Mouse (Mus musculus) forebrain, embryonic 15.5 days (tissue): Measurements from ENCODE around the gene Zmynd15. TPM values are rescaled to one million over a fixed set of nuclear protein-coding genes. Genes with fewer than 3 reads are reported as not detected.
"Not testable (repeated sequence)": the region's sequence is repeated elsewhere in the genome, so short reads cannot be mapped to it uniquely, and the experiment has no call there.

Source experiments
- ATAC-seq: fragments of 200-750 bp; cut with Nextera tagmentation; replicated peaks from 2 replicates; pipeline ENCODE4 v1.8.0; 2017; ENCODE audit warnings: mild to moderate bottlenecking, moderate TSS enrichment, moderate library complexity
- H3K27ac ChIP-seq: fragments of 300-500 bp; sonication (generic); replicated peaks from 2 replicates; pipeline ENCODE4 v1.5.1; 2015; ENCODE audit warnings: mild to moderate bottlenecking, inconsistent platforms
- H3K27me3 ChIP-seq: fragments of 300-500 bp; sonication (generic); 2 replicates; pipeline ENCODE4 v1.6.1; 2015; ENCODE audit warnings: inconsistent platforms
- H3K36me3 ChIP-seq: fragments of 300-500 bp; sonication (generic); 2 replicates; pipeline ENCODE4 v1.6.1; 2015; ENCODE audit warnings: mild to moderate bottlenecking, inconsistent platforms
- H3K4me1 ChIP-seq: fragments of 300-500 bp; sonication (generic); 2 replicates; pipeline ENCODE4 v1.6.1; 2015; ENCODE audit warnings: inconsistent platforms
- H3K4me2 ChIP-seq: fragments of 300-500 bp; sonication (generic); replicated peaks from 2 replicates; pipeline ENCODE4 v1.6.1; 2015; ENCODE audit warnings: mild to moderate bottlenecking, inconsistent platforms
- H3K4me3 ChIP-seq: fragments of 300-500 bp; sonication (generic); 2 replicates; pipeline ENCODE4 v1.5.1; 2015; ENCODE audit warnings: mild to moderate bottlenecking, inconsistent platforms
- H3K9ac ChIP-seq: fragments of 300-500 bp; sonication (generic); replicated peaks from 2 replicates; pipeline ENCODE4 v1.6.1; 2015; ENCODE audit warnings: mild to moderate bottlenecking, inconsistent platforms
- H3K9me3 ChIP-seq: fragments of 300-500 bp; sonication (generic); 2 replicates; pipeline ENCODE4 v1.6.1; 2016; ENCODE audit warnings: inconsistent platforms
- WGBS: fragments of 180-500 bp; shearing (Covaris S2); methylation state at CpG from one replicate; pipeline ENCODE4 v1.1.7; 2015; ENCODE audit warnings: mixed read lengths; 5-methylcytosine and 5-hydroxymethylcytosine counted together
- polyA plus RNA-seq: library from polyadenylated mRNA; unstranded; fragments of >200 nt; fragmentation: Nextera tagmentation; extraction: Ambion mirVana; gene quantifications from 2 replicates; pipeline ENCODE4 v1.2.1, GENCODE M21; 2015

Zmynd15 gene
- polyA plus RNA-seq, 1 experiment from 2014 or later: 0.52 TPM

GRCm38 (mm10) chr11:70451797-70452498 is 7.3 kb upstream of the Zmynd15 start, which contains the start of gene Med11:
Med11 (plus strand) TSS chr11:70451919.
- Histone ChIP-seq H3K4me3 (peak within 1 kb of the TSS; percentile 81), H3K4me1 (peaks cover 19% of the 10 kb centered on the region), H3K27ac (peak within 1 kb of the TSS; percentile 98), H3K9me3 (no peaks in the 10 kb centered on the region), H3K36me3 (peaks cover 3% of the 10 kb centered on the region; the same call in 1 of the 2 replicates), H3K9ac (peak within 1 kb of the TSS; percentile 88), H3K4me2 (peak within 1 kb of the TSS; percentile 55), H3K27me3 (no peaks in the 10 kb centered on the region)
- WGBS: under 1% methylated on average over 46 of the region's 46 CpGs
- ATAC-seq: peak; percentile 97

GRCm38 (mm10) chr11:70453261-70454044 is 5.8 kb upstream of the Zmynd15 start:
- Histone ChIP-seq H3K27me3 (peaks cover 1% of the 10 kb centered on the region), H3K9ac (no peak overlapping the region), H3K36me3 (peaks cover 3% of the 10 kb centered on the region; the same call in 1 of the 2 replicates), H3K4me2 (peak overlapping the region; percentile 55), H3K9me3 (no peaks in the 10 kb centered on the region), H3K4me3 (no peak overlapping the region), H3K4me1 (peaks cover 19% of the 10 kb centered on the region), H3K27ac (no peak overlapping the region)
- 95% methylated on average over 9 of the region's 9 CpGs for WGBS
- no peak for ATAC-seq

- H3K36me3 ChIP-seq: no peaks in the 10 kb centered on the region
- peak within 1 kb of the TSS; percentile 74 for H3K4me2 ChIP-seq
- peak within 1 kb of the TSS; percentile 36 for H3K9ac ChIP-seq
- 5% methylated on average over 30 of the region's 30 CpGs for WGBS
- H3K9me3 ChIP-seq: no peaks in the 10 kb centered on the region
- H3K4me3 ChIP-seq: peak within 1 kb of the TSS; percentile 40
- ATAC-seq: no peak
- peaks cover 35% of the 10 kb centered on the region for H3K27me3 ChIP-seq
- peaks cover 10% of the 10 kb centered on the region for H3K4me1 ChIP-seq
- H3K27ac ChIP-seq: no peak within 1 kb of the TSS
Measured at GRCm38 (mm10) chr11:70459601-70460101, 418 bp downstream of the Zmynd15 start, which contains the start of gene Cxcl16. Cxcl16 (minus strand) TSS chr11:70459984.

- Histone ChIP-seq H3K27ac (no peak overlapping the region), H3K36me3 (no peaks in the 10 kb centered on the region), H3K4me2 (no peak overlapping the region), H3K9me3 (no peaks in the 10 kb centered on the region), H3K27me3 (peaks cover 29% of the 10 kb centered on the region), H3K9ac (no peak overlapping the region), H3K4me1 (peaks cover 18% of the 10 kb centered on the region), H3K4me3 (no peak overlapping the region)
- WGBS: 80% methylated on average over 5 of the region's 5 CpGs
- ATAC-seq: no peak
Measured at GRCm38 (mm10) chr11:70463970-70464369, 4.7 kb downstream of the Zmynd15 start.

GRCm38 (mm10) chr11:70465211-70465610 is 6.0 kb downstream of the Zmynd15 start:
- WGBS: 23% methylated on average over 16 of the region's 16 CpGs
- no peak overlapping the region for H3K27ac ChIP-seq
- ATAC-seq: no peak

GRCm38 (mm10) chr11:70465824-70466223 is 6.6 kb downstream of the Zmynd15 start:
- H3K4me1 ChIP-seq: peaks cover 11% of the 10 kb centered on the region
- H3K27ac ChIP-seq: no peak overlapping the region
- H3K4me3 ChIP-seq: peak overlapping the region; percentile 26
- peak overlapping the region; percentile 28; the same call in 1 of the 2 replicates for H3K9ac ChIP-seq
- H3K36me3 ChIP-seq: no peaks in the 10 kb centered on the region
- H3K27me3 ChIP-seq: peaks cover 13% of the 10 kb centered on the region
- WGBS: 8% methylated on average over 23 of the region's 23 CpGs
- ATAC-seq: no peak
- peak overlapping the region; percentile 46 for H3K4me2 ChIP-seq
- H3K9me3 ChIP-seq: no peaks in the 10 kb centered on the region

More at GRCm38 (mm10) chr11:70465211-70465610, 6.0 kb downstream of the Zmynd15 start:
- Histone ChIP-seq H3K36me3 (no peaks in the 10 kb centered on the region), H3K27me3 (peaks cover 19% of the 10 kb centered on the region), H3K9ac (no peak overlapping the region), H3K4me3 (no peak overlapping the region), H3K9me3 (no peaks in the 10 kb centered on the region), H3K4me1 (peaks cover 11% of the 10 kb centered on the region), H3K4me2 (peak overlapping the region; percentile 46)

GRCm38 (mm10) chr11:70467902-70468619 is 8.8 kb downstream of the Zmynd15 start:
- ATAC-seq: no peak
- H3K36me3 ChIP-seq: no peaks in the 10 kb centered on the region
- H3K9ac ChIP-seq: no peak overlapping the region
- no peaks in the 10 kb centered on the region for H3K9me3 ChIP-seq
- peaks cover 11% of the 10 kb centered on the region for H3K4me1 ChIP-seq
- H3K27me3 ChIP-seq: 0 out of 2 replicates have a peak, but pooled peaks cover 7% of the 10 kb centered on the region
- H3K4me2 ChIP-seq: no peak overlapping the region
- H3K4me3 ChIP-seq: no peak overlapping the region
- no peak overlapping the region for H3K27ac ChIP-seq
- WGBS: 83% methylated on average over 5 of the region's 5 CpGs

- no peaks in the 10 kb centered on the region for H3K9me3 ChIP-seq
- WGBS: 89% methylated on average over 3 of the region's 3 CpGs
- H3K9ac ChIP-seq: no peak overlapping the region
Measured at GRCm38 (mm10) chr11:70469764-70470163, 10.5 kb downstream of the Zmynd15 start.

GRCm38 (mm10) chr11:70472716-70473115 is 13.5 kb downstream of the Zmynd15 start:
- Histone ChIP-seq H3K4me3 (no peak overlapping the region), H3K9ac (no peak overlapping the region), H3K4me1 (no peaks in the 10 kb centered on the region), H3K27me3 (no peaks in the 10 kb centered on the region), H3K9me3 (no peaks in the 10 kb centered on the region), H3K36me3 (no peaks in the 10 kb centered on the region), H3K27ac (no peak overlapping the region), H3K4me2 (no peak overlapping the region)
- ATAC-seq: no peak

More at GRCm38 (mm10) chr11:70469764-70470163, 10.5 kb downstream of the Zmynd15 start:
- Histone ChIP-seq H3K27me3 (no peaks in the 10 kb centered on the region), H3K4me2 (no peak overlapping the region), H3K4me3 (no peak overlapping the region), H3K27ac (no peak overlapping the region), H3K4me1 (peaks cover 11% of the 10 kb centered on the region), H3K36me3 (no peaks in the 10 kb centered on the region)
- ATAC-seq: no peak

GRCm38 (mm10) chr11:70473291-70473690 is 14.1 kb downstream of the Zmynd15 start:
- H3K9ac ChIP-seq, H3K9me3 ChIP-seq, H3K27ac ChIP-seq, ATAC-seq, H3K4me1 ChIP-seq, H3K27me3 ChIP-seq, H3K4me3 ChIP-seq, H3K4me2 ChIP-seq, H3K36me3 ChIP-seq: not testable (repeated sequence)
- WGBS: 93% methylated on average over 5 of the region's 5 CpGs

- Histone ChIP-seq H3K27ac (no peak overlapping the region), H3K4me1 (no peaks in the 10 kb centered on the region), H3K9ac (no peak overlapping the region), H3K9me3 (no peaks in the 10 kb centered on the region), H3K4me3 (no peak overlapping the region), H3K4me2 (no peak overlapping the region), H3K36me3 (no peaks in the 10 kb centered on the region), H3K27me3 (no peaks in the 10 kb centered on the region)
- no peak for ATAC-seq
- WGBS: 77% methylated on average over 12 of the region's 12 CpGs
Measured at GRCm38 (mm10) chr11:70474872-70475534, 15.8 kb downstream of the Zmynd15 start.
